Mouse (Mus musculus): ENCODE measurements around the gene Cdt1.

Gene Cdt1

GRCm38 (mm10) chr8:122574264-122574663 lies 6.4 kb downstream of the Cdt1 start:
- no peak for DNase-seq (ENCODE audit: low spot score in 2 of 2)

- no peak for DNase-seq (ENCODE audit: low spot score in 2 of 2)
These were observed 6.9 kb downstream of the Cdt1 start for GRCm38 (mm10) chr8:122574667-122575251.

GRCm38 (mm10) chr8:122575286-122575685 lies 7.5 kb downstream of the Cdt1 start:
- DNase-seq (ENCODE audit: low spot score in 2 of 2): no peak

DNA sequence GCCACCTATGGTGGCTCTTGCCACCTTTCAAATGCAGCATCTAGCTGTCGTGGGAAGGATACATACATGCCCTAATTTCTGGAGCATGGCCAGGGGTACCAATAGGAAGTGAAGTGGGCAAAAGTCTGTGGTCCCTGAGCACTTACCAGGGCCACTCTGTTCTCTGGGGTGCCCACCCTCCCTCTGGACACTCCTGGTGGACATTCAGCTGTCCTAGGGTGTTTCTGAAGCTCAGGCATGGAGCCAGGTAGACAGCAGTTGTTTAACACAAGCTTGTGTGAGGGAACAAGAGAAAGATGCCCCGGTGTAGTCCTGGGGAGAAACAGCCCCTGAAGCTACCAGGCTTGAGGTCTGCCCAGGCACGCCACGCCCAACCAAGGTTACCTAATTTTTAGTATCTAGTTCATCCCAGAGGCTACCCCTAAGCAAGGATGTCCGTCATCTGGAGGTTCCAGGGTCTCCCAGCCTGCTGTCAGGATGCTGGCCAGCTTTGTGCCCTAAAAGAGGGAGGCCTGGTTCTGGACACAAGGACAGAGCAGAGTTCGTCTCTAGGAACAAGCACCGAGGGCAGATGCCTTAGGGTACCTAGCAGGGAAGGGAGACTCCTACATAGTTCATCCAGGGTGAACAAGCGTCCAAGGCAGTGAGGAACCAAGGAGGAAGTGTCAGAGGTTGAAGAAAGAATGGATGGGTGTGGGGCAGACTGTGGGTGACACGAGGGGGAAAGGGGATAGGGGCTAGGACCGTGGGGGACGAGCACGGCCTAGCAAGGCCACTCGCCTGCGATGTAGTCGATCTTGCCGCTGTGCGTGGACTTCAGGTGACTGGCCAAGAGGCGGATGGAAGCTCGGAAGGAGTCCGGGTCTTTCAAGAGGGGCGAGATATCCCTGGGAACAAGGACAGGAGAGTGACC lies 8.2 kb downstream of the Cdt1 start:
- no peak for DNase-seq (ENCODE audit: low spot score in 2 of 2)

- DNase-seq (ENCODE audit: low spot score in 2 of 2): peak; percentile 87 to 95
These were observed 8.8 kb downstream of the Cdt1 start, which contains the start of gene Aprt for GRCm38 (mm10) chr8:122576648-122577022. Gene Aprt, minus strand, starts transcription at chr8:122576909.

GRCm38 (mm10) chr8:122577116-122577515 lies 9.3 kb downstream of the Cdt1 start:
- no peak for DNase-seq (ENCODE audit: low spot score in 2 of 2)

- DNase-seq (ENCODE audit: low spot score in 2 of 2): no peak
These were observed 11.4 kb downstream of the Cdt1 start for GRCm38 (mm10) chr8:122579196-122579595.

DNA sequence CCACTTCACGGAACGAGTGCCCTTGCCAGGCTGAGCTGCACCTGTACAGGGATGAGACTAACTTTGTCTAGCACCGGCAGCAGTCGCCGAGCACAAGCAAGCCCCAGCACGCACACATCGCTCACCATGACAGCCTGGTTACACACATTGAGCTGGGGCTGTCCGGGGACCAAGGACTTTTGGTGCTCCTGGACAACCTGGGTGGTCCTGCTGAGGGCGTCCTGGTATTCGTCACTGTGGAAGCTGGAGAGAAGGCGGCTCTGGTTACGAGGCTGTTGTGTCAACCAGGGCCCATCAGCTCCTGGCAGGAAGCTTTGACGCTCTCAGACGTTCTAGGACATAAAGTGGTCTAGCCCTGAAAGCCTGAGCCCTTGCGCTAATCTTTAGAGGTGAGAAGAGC lies 13.1 kb downstream of the Cdt1 start:
- no peak for DNase-seq (ENCODE audit: low spot score in 2 of 2)

- DNase-seq (ENCODE audit: low spot score in 2 of 2): no peak
These were observed 17.2 kb downstream of the Cdt1 start for GRCm38 (mm10) chr8:122584981-122585380.

- no peak for DNase-seq (ENCODE audit: low spot score in 2 of 2)
These were observed 17.6 kb downstream of the Cdt1 start for GRCm38 (mm10) chr8:122585411-122585891.

DNA sequence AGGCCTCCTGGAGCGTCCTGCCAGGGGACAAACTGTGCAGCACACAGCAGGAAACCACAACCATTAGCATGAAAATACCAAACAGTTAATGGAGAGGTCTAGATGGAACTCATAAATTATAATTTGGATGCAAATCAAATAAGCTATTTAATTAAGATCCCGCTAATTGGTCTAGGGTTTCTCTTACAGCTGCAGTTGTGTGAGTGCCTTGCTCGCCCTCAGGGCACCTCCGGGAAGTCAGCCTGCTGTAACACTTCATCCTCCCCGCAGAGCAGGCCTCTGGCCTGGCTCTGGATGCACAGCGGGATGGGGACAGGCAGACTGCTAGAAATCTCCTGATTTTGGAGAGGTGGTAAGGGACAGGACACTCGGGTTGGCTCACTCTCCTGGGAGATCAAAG lies 18.4 kb downstream of the Cdt1 start:
- DNase-seq (ENCODE audit: low spot score in 2 of 2): no peak

- no peak for DNase-seq (ENCODE audit: low spot score in 2 of 2)
These were observed 18.9 kb downstream of the Cdt1 start for GRCm38 (mm10) chr8:122586749-122587148.

- no peak for DNase-seq (ENCODE audit: low spot score in 2 of 2)
These were observed 25.4 kb downstream of the Cdt1 start for GRCm38 (mm10) chr8:122593240-122593639.

- DNase-seq (ENCODE audit: low spot score in 2 of 2): no peak
These were observed 26.1 kb downstream of the Cdt1 start for GRCm38 (mm10) chr8:122593783-122594507.

GRCm38 (mm10) chr8:122596031-122596430 lies 28.2 kb downstream of the Cdt1 start:
- no peak for DNase-seq (ENCODE audit: low spot score in 2 of 2)

DNA sequence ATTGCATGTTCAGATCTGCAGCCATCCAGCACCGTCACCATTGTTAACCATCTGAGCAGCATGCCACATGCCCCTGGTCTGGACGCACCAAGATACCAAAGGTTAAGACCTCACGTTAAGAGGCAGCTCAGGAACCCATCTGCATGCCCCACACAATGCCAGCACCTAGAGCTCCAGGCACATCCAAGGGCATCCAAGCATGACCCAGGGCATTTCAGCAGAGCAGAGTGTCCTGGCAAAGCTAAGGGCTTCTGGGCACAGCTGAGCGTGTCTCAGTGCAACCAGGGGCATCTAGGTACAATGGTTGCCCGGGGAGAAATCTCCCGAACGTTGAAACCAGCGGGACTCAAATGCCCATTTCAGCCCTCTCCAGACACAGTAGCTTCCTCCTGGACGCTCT lies 32.9 kb downstream of the Cdt1 start:
- no peak for DNase-seq (ENCODE audit: low spot score in 2 of 2)

GRCm38 (mm10) chr8:122604640-122605039 lies 36.8 kb downstream of the Cdt1 start:
- DNase-seq (ENCODE audit: low spot score in 2 of 2): no peak

DNA sequence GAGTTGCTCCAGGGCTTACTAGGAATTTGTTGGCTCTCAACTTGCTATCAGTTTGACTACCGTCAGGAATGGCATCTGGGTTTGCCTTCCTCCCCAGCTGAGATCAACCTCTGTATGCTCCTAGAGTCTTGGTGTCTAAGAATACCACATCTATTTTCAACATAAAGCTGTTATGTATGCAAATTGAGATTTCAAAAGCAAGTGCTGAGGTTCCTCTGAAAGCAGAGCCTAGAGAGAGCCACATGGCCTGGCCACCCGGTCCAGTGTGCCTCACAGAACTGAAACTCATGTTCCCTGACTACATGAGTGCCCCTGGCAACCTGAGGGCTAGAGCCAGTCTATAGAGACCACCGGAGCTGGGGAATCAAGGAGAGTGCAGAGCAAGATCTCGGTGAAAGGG lies 37.6 kb downstream of the Cdt1 start:
- DNase-seq (ENCODE audit: low spot score in 2 of 2): no peak

DNA sequence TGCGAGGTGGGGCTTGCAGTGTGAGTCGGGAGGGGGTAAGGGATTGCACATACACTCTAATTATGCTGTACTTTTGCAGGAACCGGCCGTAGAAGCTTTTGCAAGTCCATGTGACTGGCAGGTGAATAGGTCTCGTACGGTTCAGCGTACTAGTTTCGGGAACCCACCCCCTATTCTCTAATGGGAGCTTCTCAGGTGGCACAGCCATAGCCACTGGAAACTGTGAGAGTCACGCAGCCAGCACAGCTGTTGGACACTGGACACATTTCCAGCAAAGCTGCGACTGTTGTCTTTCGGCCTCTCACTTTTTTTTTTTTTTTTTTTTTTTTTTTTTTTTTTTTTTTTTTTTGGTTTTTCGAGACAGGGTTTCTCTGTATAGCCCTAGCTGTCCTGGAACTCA lies 39.0 kb downstream of the Cdt1 start:
- DNase-seq (ENCODE audit: low spot score in 2 of 2): no peak

DNA sequence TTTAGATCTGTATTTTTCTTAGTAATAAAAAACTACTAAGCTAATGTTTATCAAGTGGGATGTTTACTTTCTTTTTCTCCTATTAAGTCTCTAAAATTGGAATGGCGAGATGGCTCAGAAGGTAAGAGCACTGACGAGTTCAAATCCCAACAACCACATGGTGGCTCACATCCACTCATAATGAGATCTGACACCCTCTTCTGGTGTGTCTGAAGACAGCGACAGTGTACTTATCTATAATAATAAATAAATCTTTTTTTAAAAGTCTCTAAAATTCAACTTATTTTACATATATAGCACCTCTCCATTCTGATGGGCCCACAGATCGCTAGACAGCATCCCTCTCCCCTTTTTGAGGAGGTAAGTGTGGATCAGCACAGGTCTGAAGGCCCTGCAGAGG lies 42.4 kb downstream of the Cdt1 start:
- DNase-seq (ENCODE audit: low spot score in 2 of 2): no peak

GRCm38 (mm10) chr8:122610612-122611277 lies 42.9 kb downstream of the Cdt1 start:
- peak in 1 of 2 experiments; percentile 22 for DNase-seq (ENCODE audit: low spot score in 2 of 2)
